24 mouse cellular contexts compared by ENCODE assay signal in the genomic region with DNA sequence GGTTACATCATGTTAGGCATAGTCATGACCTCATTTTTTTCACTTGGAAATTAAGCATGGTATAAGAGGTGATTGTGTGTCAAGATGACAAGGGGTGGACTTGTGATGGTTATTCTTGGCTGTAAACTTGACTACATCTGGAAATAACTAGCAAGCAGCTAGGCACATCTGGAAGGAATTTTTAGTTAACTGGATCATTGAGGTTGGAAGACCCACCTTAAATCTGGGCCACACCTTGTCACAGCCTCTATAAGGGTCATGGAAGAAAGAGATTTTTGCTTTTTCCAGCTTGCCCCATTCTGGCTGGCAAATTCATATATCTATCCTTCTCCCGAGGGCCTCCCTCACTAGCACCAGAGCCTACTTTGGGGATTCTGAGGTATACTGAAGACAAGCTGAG. TPM values are rescaled to one million over a fixed set of nuclear protein-coding genes. Genes with fewer than 3 reads are reported as not detected.
"Had no signal": no experiment of that assay in that cellular context is flagged by ENCODE, and none has a peak within 500 bp of the region (broad histone marks: within the 10 kb centered on the region; RNA-seq: fewer than 3 reads in every experiment).

No protein-coding gene starts in this region.

- ATAC-seq: midbrain, embryonic 15.5 days had no signal

- H3K27me3 ChIP-seq: kidney, embryonic 15.5 days; liver, embryonic 13.5 days; midbrain, embryonic 15.5 days; neural tube, embryonic 13.5 days; stomach, embryonic 15.5 days had no signal

- DNase-seq: kidney, adult 8-10 months; kidney, postnatal 10 days; kidney, postnatal 4 days; liver, embryonic 13.5 days; lung, adult 2 months; lung, postnatal 14 days; lung, postnatal 4 days; retina, postnatal 1 day; right cerebral cortex, postnatal 25 days had no signal

- H3K27ac ChIP-seq: kidney, embryonic 15.5 days; limb, embryonic 13.5 days; liver, embryonic 13.5 days; midbrain, embryonic 12.5 days; midbrain, embryonic 15.5 days; neural tube, embryonic 13.5 days; stomach, embryonic 15.5 days had no signal

- H3K4me3 ChIP-seq: kidney, embryonic 15.5 days; limb, embryonic 13.5 days; liver, embryonic 13.5 days; midbrain, embryonic 12.5 days; midbrain, embryonic 15.5 days; myocyte; neural tube, embryonic 13.5 days; stomach, embryonic 15.5 days had no signal

- H3K9me3 ChIP-seq: kidney, embryonic 15.5 days; limb, embryonic 13.5 days; liver, embryonic 13.5 days; midbrain, embryonic 12.5 days; midbrain, embryonic 15.5 days; neural tube, embryonic 13.5 days; stomach, embryonic 15.5 days had no signal

- H3K36me3 ChIP-seq: liver, embryonic 13.5 days; midbrain, embryonic 15.5 days; neural tube, embryonic 13.5 days; stomach, embryonic 15.5 days had no signal

- H3K9ac ChIP-seq: kidney, embryonic 15.5 days; limb, embryonic 13.5 days; liver, embryonic 13.5 days; midbrain, embryonic 12.5 days; midbrain, embryonic 15.5 days; neural tube, embryonic 13.5 days; stomach, embryonic 15.5 days had no signal

- H3K4me2 ChIP-seq: kidney, embryonic 15.5 days; midbrain, embryonic 12.5 days had no signal

RNA-seq across cellular contexts. Expression of gene Accsl, which starts 17.7 kb away (rescaled TPM):
- total RNA-seq: layer of hippocampus, adult 18-20 months; liver, adult 2 months; megakaryocyte progenitor cell, adult 5-6 weeks; megakaryocyte-erythroid progenitor cell, adult 5-6 weeks; monocyte, adult 5-6 weeks; neutrophil, adult 5-6 weeks had no signal
- polyA plus RNA-seq: kidney, embryonic 15.5 days; limb, embryonic 13.5 days; liver, adult 2 months; liver, embryonic 16.5 days; lung, adult 2 months; lung, embryonic 16.5 days had no signal
